Mouse (Mus musculus) forebrain, embryonic 13.5 days (tissue): ENCODE measurements around the gene Gm17720. TPM values are rescaled to one million over a fixed set of nuclear protein-coding genes. Genes with fewer than 3 reads are reported as not detected.
A peak's percentile ranks its signal among the peaks of the same experiment; 100 is the strongest.

ENCODE experiments used
- ATAC-seq: fragments of 200-750 bp; cut with Nextera tagmentation; 2 replicates; pipeline ENCODE4 v1.8.0; 2017
- H3K27ac ChIP-seq: fragments of 300-500 bp; sonication (generic); 2 replicates; pipeline ENCODE4 v1.5.1; 2015; ENCODE audit warnings: inconsistent platforms, mild to moderate bottlenecking, moderate library complexity
- H3K27me3 ChIP-seq: fragments of 300-500 bp; sonication (generic); 2 replicates; pipeline ENCODE4 v1.6.1; 2015; ENCODE audit warnings: mild to moderate bottlenecking, inconsistent platforms
- H3K36me3 ChIP-seq: fragments of 300-500 bp; sonication (generic); 2 replicates; pipeline ENCODE4 v1.6.1; 2015; ENCODE audit warnings: mild to moderate bottlenecking, inconsistent platforms; ENCODE audit not compliant: poor library complexity, severe bottlenecking
- H3K4me1 ChIP-seq: fragments of 300-500 bp; sonication (generic); 2 replicates; pipeline ENCODE4 v1.6.1; 2015; ENCODE audit warnings: inconsistent platforms
- H3K4me2 ChIP-seq: fragments of 300-500 bp; sonication (generic); 2 replicates; pipeline ENCODE4 v1.6.1; 2015; ENCODE audit warnings: inconsistent platforms, mild to moderate bottlenecking, moderate library complexity
- H3K4me3 ChIP-seq: fragments of 300-500 bp; sonication (generic); 2 replicates; pipeline ENCODE4 v1.5.1; 2015; ENCODE audit warnings: mild to moderate bottlenecking, inconsistent platforms
- H3K9ac ChIP-seq: fragments of 300-500 bp; sonication (generic); 2 replicates; pipeline ENCODE4 v1.6.1; 2015; ENCODE audit warnings: mild to moderate bottlenecking, inconsistent platforms
- H3K9me3 ChIP-seq: fragments of 300-500 bp; sonication (generic); replicated peaks from 2 replicates; pipeline ENCODE4 v1.6.1; 2016; ENCODE audit warnings: inconsistent platforms
- WGBS: fragments of 180-500 bp; shearing (Covaris S2); methylation state at CpG from one replicate; pipeline ENCODE4 v1.1.7; 2015; 5-methylcytosine and 5-hydroxymethylcytosine counted together
- polyA plus RNA-seq: library from polyadenylated mRNA; unstranded; fragments of >200 nt; fragmentation: Nextera tagmentation; extraction: Ambion mirVana; gene quantifications from 2 replicates; pipeline ENCODE4 v1.2.1, GENCODE M21; 2015

Gm17720 gene
- polyA plus RNA-seq, result not detected in 2 replicates

- Histone ChIP-seq H3K9ac (no peak within 1 kb of the TSS), H3K36me3 (no peaks in the 10 kb centered on the region), H3K4me1 (no peaks in the 10 kb centered on the region), H3K4me2 (no peak within 1 kb of the TSS), H3K4me3 (no peak within 1 kb of the TSS), H3K27me3 (no peaks in the 10 kb centered on the region), H3K9me3 (no peaks in the 10 kb centered on the region), H3K27ac (no peak within 1 kb of the TSS)
- WGBS, result 84% methylated on average over 3 of the region's 3 CpGs
- ATAC-seq, result no peak
Measured at GRCm38 (mm10) chr8:110102653-110103052, at the start of gene Gm17720. Gene Gm17720 (minus strand): TSS chr8:110102753.

- Histone ChIP-seq H3K4me3 (no peak overlapping the region), H3K4me1 (no peaks in the 10 kb centered on the region), H3K9me3 (no peaks in the 10 kb centered on the region), H3K36me3 (no peaks in the 10 kb centered on the region), H3K27ac (no peak overlapping the region), H3K4me2 (no peak overlapping the region), H3K9ac (no peak overlapping the region), H3K27me3 (no peaks in the 10 kb centered on the region; the same call in 1 of the 2 replicates)
- peak; percentile 58; the same call in 1 of the 2 replicates for ATAC-seq
- 0% methylated on average over 4 of the region's 4 CpGs for WGBS
Measured at GRCm38 (mm10) chr8:110145538-110145937, 43.0 kb upstream of the Gm17720 start.

- 78% methylated on average over 4 of the region's 4 CpGs for WGBS
Measured at GRCm38 (mm10) chr8:110140770-110141169, 38.2 kb upstream of the Gm17720 start.

GRCm38 (mm10) chr8:110140156-110140555, 37.6 kb upstream of the Gm17720 start:
- H3K27ac ChIP-seq, result no peak overlapping the region
- no peaks in the 10 kb centered on the region; the same call in 1 of the 2 replicates for H3K9me3 ChIP-seq
- H3K9ac ChIP-seq, result no peak overlapping the region
- H3K4me2 ChIP-seq, result no peak overlapping the region
- no peaks in the 10 kb centered on the region for H3K4me1 ChIP-seq
- H3K36me3 ChIP-seq, result no peaks in the 10 kb centered on the region
- no peaks in the 10 kb centered on the region; the same call in 1 of the 2 replicates for H3K27me3 ChIP-seq
- H3K4me3 ChIP-seq, result no peak overlapping the region
- ATAC-seq, result no peak
- 78% methylated on average over 3 of the region's 3 CpGs for WGBS

More at GRCm38 (mm10) chr8:110140770-110141169, 38.2 kb upstream of the Gm17720 start:
- Histone ChIP-seq H3K9me3 (no peaks in the 10 kb centered on the region; the same call in 1 of the 2 replicates), H3K4me1 (no peaks in the 10 kb centered on the region), H3K27ac (no peak overlapping the region), H3K4me3 (no peak overlapping the region), H3K36me3 (no peaks in the 10 kb centered on the region), H3K9ac (no peak overlapping the region), H3K4me2 (no peak overlapping the region), H3K27me3 (no peaks in the 10 kb centered on the region; the same call in 1 of the 2 replicates)
- ATAC-seq, result no peak

- Histone ChIP-seq H3K4me1 (no peaks in the 10 kb centered on the region), H3K9me3 (no peaks in the 10 kb centered on the region; the same call in 1 of the 2 replicates), H3K4me3 (no peak overlapping the region), H3K4me2 (no peak overlapping the region), H3K9ac (no peak overlapping the region), H3K27ac (no peak overlapping the region), H3K27me3 (no peaks in the 10 kb centered on the region), H3K36me3 (no peaks in the 10 kb centered on the region)
- 57% methylated on average over 7 of the region's 7 CpGs for WGBS
- no peak for ATAC-seq
Measured at GRCm38 (mm10) chr8:110135515-110135914, 33.0 kb upstream of the Gm17720 start.

GRCm38 (mm10) chr8:110134236-110134635, 31.7 kb upstream of the Gm17720 start:
- no peak overlapping the region for H3K4me2 ChIP-seq
- H3K4me3 ChIP-seq, result no peak overlapping the region
- H3K4me1 ChIP-seq, result no peaks in the 10 kb centered on the region
- no peaks in the 10 kb centered on the region; the same call in 1 of the 2 replicates for H3K9me3 ChIP-seq
- H3K27me3 ChIP-seq, result no peaks in the 10 kb centered on the region
- 89% methylated on average over 8 of the region's 8 CpGs for WGBS
- H3K9ac ChIP-seq, result no peak overlapping the region
- no peak for ATAC-seq
- H3K27ac ChIP-seq, result no peak overlapping the region
- H3K36me3 ChIP-seq, result no peaks in the 10 kb centered on the region

- ATAC-seq, result peak; percentile 53; the same call in 1 of the 2 replicates
- Histone ChIP-seq H3K27me3 (no peaks in the 10 kb centered on the region), H3K9ac (no peak overlapping the region), H3K4me1 (no peaks in the 10 kb centered on the region), H3K4me3 (no peak overlapping the region), H3K36me3 (no peaks in the 10 kb centered on the region), H3K9me3 (0 out of 2 replicates have a peak, but pooled peaks cover 4% of the 10 kb centered on the region), H3K27ac (no peak overlapping the region), H3K4me2 (peak overlapping the region; percentile 30; the same call in 1 of the 2 replicates)
- WGBS, result 20% methylated on average over 13 of the region's 13 CpGs
Measured at GRCm38 (mm10) chr8:110130537-110130936, 28.0 kb upstream of the Gm17720 start.

GRCm38 (mm10) chr8:110119715-110120114, 17.2 kb upstream of the Gm17720 start:
- 43% methylated on average over 6 of the region's 6 CpGs for WGBS

GRCm38 (mm10) chr8:110101676-110102075, 877 bp downstream of the Gm17720 start:
- Histone ChIP-seq H3K27me3 (no peaks in the 10 kb centered on the region), H3K4me2 (no peak overlapping the region), H3K4me1 (no peaks in the 10 kb centered on the region), H3K27ac (no peak overlapping the region), H3K36me3 (no peaks in the 10 kb centered on the region), H3K9me3 (no peaks in the 10 kb centered on the region), H3K4me3 (no peak overlapping the region), H3K9ac (no peak overlapping the region)
- ATAC-seq, result no peak
- WGBS, result 83% methylated on average over 15 of the region's 15 CpGs

More at GRCm38 (mm10) chr8:110119715-110120114, 17.2 kb upstream of the Gm17720 start:
- Histone ChIP-seq H3K4me3 (no peak overlapping the region), H3K4me1 (no peaks in the 10 kb centered on the region), H3K4me2 (no peak overlapping the region), H3K9ac (no peak overlapping the region), H3K27me3 (no peaks in the 10 kb centered on the region), H3K36me3 (no peaks in the 10 kb centered on the region), H3K27ac (no peak overlapping the region), H3K9me3 (no peaks in the 10 kb centered on the region)
- no peak for ATAC-seq

- Histone ChIP-seq H3K27ac (no peak within 1 kb of the TSS), H3K4me1 (no peaks in the 10 kb centered on the region), H3K4me2 (no peak within 1 kb of the TSS), H3K9ac (no peak within 1 kb of the TSS), H3K9me3 (no peaks in the 10 kb centered on the region), H3K36me3 (no peaks in the 10 kb centered on the region), H3K4me3 (no peak within 1 kb of the TSS), H3K27me3 (no peaks in the 10 kb centered on the region)
- 87% methylated on average over 12 of the region's 12 CpGs for WGBS
- no peak for ATAC-seq
Measured at GRCm38 (mm10) chr8:110100907-110101306, 1.6 kb downstream of the Gm17720 start, which contains the start of gene Gm21964. Gene Gm21964 (plus strand): TSS chr8:110101207.

GRCm38 (mm10) chr8:110091869-110092268, 10.7 kb downstream of the Gm17720 start:
- Histone ChIP-seq H3K36me3 (peaks cover 41% of the 10 kb centered on the region), H3K27me3 (no peaks in the 10 kb centered on the region), H3K4me3 (no peak overlapping the region), H3K27ac (no peak overlapping the region), H3K4me2 (no peak overlapping the region), H3K9me3 (peaks cover 15% of the 10 kb centered on the region), H3K4me1 (no peaks in the 10 kb centered on the region), H3K9ac (no peak overlapping the region)
- no peak for ATAC-seq
- WGBS, result 68% methylated on average over 1 of the region's 1 CpGs

GRCm38 (mm10) chr8:110082416-110083105, 20.0 kb downstream of the Gm17720 start:
- no peak overlapping the region for H3K4me3 ChIP-seq

More at GRCm38 (mm10) chr8:110082416-110083105, 20.0 kb downstream of the Gm17720 start:
- Histone ChIP-seq H3K27ac (no peak overlapping the region), H3K9me3 (no peaks in the 10 kb centered on the region; the same call in 1 of the 2 replicates), H3K9ac (no peak overlapping the region), H3K4me2 (no peak overlapping the region), H3K36me3 (peaks cover 47% of the 10 kb centered on the region), H3K27me3 (no peaks in the 10 kb centered on the region), H3K4me1 (peaks cover 21% of the 10 kb centered on the region)
- 83% methylated on average over 11 of the region's 11 CpGs for WGBS
- no peak for ATAC-seq
